Mouse (Mus musculus): ENCODE data around the gene Bbs4. TPM values are rescaled to one million over a fixed set of nuclear protein-coding genes. Genes with fewer than 3 reads are reported as not detected.
A peak's percentile ranks its signal among the peaks of the same experiment; 100 is the strongest.

Gene Bbs4
- polyA plus RNA-seq, 1 experiment from 2014 or later: 11.2 TPM

DNA sequence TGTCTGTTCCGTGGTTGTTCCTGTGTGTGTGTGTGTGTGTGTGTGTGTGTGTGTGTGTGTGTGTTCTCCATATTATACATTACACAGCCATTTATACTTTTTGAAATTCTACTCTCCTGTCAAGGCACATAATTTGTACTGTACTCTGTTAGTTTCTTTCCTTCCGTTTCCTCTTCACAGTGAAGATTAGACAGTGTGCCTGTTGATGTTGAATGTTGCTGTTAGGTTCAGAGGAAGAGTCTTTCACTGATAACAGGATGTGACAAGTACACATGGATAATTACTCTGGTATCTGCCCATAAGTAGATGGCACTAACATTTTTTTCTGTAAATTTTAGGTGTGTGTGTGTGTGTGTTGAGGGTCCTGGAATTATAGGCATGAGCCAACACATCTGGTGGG, 56.9 kb downstream of the Bbs4 start:
- DNase-seq (ENCODE audit: low read depth, low spot score): no peak
- ATAC-seq: no peak
- in situ Hi-C loops (cut with MboI; ENCODE audit: low pct_unique_long_range_greater_than_20kb): loop anchor here (25.0 kb wide), 1 partner anchor 759 kb away; no protein-coding TSS in a partner anchor
- no peaks in the 10 kb centered on the region for H3K27me3 ChIP-seq
- CTCF ChIA-PET: no interaction called here
- no peak for TF ChIP-seq CTCF (IDR thresholded peaks at IDR 0.05)
- POLR2A ChIA-PET: no interaction called here

DNA sequence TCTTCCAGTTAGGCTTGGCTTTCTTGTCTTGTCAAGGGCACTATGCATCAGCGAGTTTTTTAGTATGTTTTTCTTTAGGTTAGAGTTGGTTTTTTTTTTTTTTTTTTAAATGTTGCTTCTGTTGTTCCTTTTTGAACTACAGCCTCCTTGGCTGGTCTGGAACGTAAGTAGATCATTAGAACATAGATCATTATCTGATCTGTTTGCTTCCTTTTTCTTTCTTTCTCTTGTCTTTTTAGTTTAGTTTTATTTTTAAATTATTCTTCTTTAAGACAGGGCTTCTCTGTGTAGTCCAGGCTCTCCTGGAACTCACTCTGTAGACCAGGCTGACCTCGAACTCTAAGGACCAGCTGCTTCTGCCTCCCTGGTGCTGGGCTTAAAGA, 60.8 kb downstream of the Bbs4 start:
- in situ Hi-C loops (cut with MboI; ENCODE audit: low pct_unique_long_range_greater_than_20kb): loop anchor here (25.0 kb wide), 1 partner anchor 755 kb away; no protein-coding TSS in a partner anchor
- TF ChIP-seq CTCF (IDR thresholded peaks at IDR 0.05): no peak
- ChIA-PET CTCF (interaction anchor here (2.0 kb wide), 1 partner anchor 9 kb away, joined by 7 read pairs; no protein-coding TSS in a partner anchor), POLR2A (no interaction called here)
- no peaks in the 10 kb centered on the region for H3K27me3 ChIP-seq
- ATAC-seq (no peak), DNase-seq (ENCODE audit: low read depth, low spot score) (no peak)

DNA sequence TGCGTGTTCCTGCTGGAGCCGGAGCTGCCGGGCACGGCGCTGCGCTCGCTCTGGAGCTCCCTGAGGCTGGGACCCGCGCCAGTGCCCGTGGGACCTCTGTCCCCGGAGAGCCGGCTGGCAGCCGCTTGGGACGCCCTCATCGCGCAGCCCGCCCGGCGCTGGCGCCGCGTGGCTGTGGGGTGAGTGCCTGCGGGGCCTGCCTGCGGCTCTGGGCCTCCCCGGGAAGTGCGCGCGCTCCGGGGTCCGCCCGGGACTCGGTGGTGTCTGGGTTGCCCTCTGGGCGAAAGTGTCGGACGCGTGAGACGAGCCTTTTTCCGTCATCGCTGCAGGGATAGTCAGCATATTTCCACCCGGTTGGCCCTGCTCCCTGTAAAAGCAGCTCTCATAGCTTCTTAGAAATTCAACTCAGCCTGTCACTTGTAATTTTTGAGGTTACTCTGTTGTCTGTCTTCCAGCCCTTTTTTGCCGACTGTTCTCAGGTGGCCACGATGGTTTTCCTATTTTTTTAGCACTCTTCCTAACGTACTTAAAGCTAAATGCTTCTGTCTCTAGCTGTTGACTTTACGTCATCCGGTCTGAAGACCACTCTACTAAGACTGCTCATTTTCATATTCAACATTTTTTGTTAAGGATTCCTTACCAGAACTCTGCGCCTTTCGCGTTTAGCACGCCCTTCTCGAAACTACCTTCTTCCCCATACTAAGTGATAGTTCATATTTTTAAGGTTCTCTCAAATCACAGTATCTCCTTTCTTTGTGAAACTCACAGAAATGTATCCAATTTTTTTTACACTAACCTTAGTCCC, 61.4 kb downstream of the Bbs4 start:
- no peak for TF ChIP-seq CTCF (IDR thresholded peaks at IDR 0.05)
- in situ Hi-C loops (cut with MboI; ENCODE audit: low pct_unique_long_range_greater_than_20kb): loop anchor here (25.0 kb wide), 1 partner anchor 755 kb away; no protein-coding TSS in a partner anchor
- ChIA-PET POLR2A (interaction anchor here (0.7 to 1.4 kb wide), 2 partner anchors 62 to 248 kb away, joined by 3 to 4 read pairs; partner anchors contain the start of genes Bbs4, Hexa and Tmem202), CTCF (interaction anchor here (0.7 to 2.0 kb wide), 2 partner anchors 9 to 128 kb away, joined by 3 to 7 read pairs; no protein-coding TSS in a partner anchor)
- peak; percentile 42 for ATAC-seq
- no peaks in the 10 kb centered on the region for H3K27me3 ChIP-seq
- no peak for DNase-seq (ENCODE audit: low read depth, low spot score)

- in situ Hi-C loops (cut with MboI; ENCODE audit: low pct_unique_long_range_greater_than_20kb): loop anchor here (25.0 kb wide), 1 partner anchor 754 kb away; no protein-coding TSS in a partner anchor
- H3K27me3 ChIP-seq: no peaks in the 10 kb centered on the region
- POLR2A ChIA-PET: interaction anchor here (0.7 to 1.4 kb wide), 3 partner anchors 62 to 249 kb away, joined by 3 to 8 read pairs (median 4); partner anchors contain the start of genes Bbs4, Hexa and Tmem202
- peak; percentile 91 for DNase-seq (ENCODE audit: low read depth, low spot score)
- ATAC-seq: peak; percentile 85
- TF ChIP-seq CTCF (IDR thresholded peaks at IDR 0.05): peak; percentile 78
- CTCF ChIA-PET: interaction anchor here (0.7 to 2.0 kb wide), 2 partner anchors 10 to 129 kb away, joined by 3 to 7 read pairs; no protein-coding TSS in a partner anchor
Observed at GRCm38 (mm10) chr9:59290957-59291687, 62.2 kb downstream of the Bbs4 start, which contains the start of gene Adpgk. TSS of gene Adpgk (plus strand) at chr9:59291558.

DNA sequence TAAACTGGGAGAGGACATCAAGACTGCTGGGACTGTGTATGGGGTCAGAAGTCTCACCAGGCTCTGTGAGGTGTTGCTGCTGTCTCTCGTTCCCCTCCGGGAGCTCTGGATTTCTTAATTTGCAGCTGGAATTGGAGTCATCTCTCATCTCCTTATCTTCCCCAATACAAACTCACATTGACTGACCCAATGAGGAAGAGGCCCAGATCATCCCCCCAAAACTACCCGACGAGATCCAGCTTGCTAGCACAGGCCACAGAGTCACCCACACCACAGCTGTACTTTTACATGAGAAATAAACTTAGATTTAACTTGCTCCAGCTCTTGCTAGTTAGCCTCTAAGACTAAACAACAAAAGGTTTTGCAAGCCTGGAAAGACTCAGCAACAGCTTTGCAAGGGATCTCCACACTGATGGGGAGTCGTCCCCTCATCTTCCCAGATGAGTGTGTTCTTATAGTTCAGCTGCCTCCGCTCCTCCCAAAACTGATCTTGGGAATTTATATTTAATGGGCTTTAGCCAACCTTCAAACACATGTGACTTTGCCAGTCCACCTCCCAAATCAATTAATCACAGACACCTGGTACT, 63.7 kb downstream of the Bbs4 start:
- no peak for DNase-seq (ENCODE audit: low read depth, low spot score)
- CTCF ChIA-PET: interaction anchor here (0.7 to 1.5 kb wide), 2 partner anchors 8 to 276 kb away, joined by 3 to 4 read pairs; no protein-coding TSS in a partner anchor
- no peak for TF ChIP-seq CTCF (IDR thresholded peaks at IDR 0.05)

GRCm38 (mm10) chr9:59288685-59289410, 64.5 kb downstream of the Bbs4 start:
- no peak for ATAC-seq

More for the DNA sequence above, 63.7 kb downstream of the Bbs4 start:
- ATAC-seq: no peak
- in situ Hi-C loops (cut with MboI; ENCODE audit: low pct_unique_long_range_greater_than_20kb): loop anchor here (25.0 kb wide), 1 partner anchor 752 kb away; no protein-coding TSS in a partner anchor
- H3K27me3 ChIP-seq: no peaks in the 10 kb centered on the region
- POLR2A ChIA-PET: interaction anchor here (0.7 kb wide), 1 partner anchor 24 kb away, joined by 10 read pairs; no protein-coding TSS in a partner anchor

GRCm38 (mm10) chr9:59288058-59288457, 65.2 kb downstream of the Bbs4 start:
- ChIA-PET CTCF (no interaction called here), POLR2A (no interaction called here)
- in situ Hi-C loops (cut with MboI; ENCODE audit: low pct_unique_long_range_greater_than_20kb): loop anchor here (25.0 kb wide), 1 partner anchor 751 kb away; no protein-coding TSS in a partner anchor
- DNase-seq (ENCODE audit: low read depth, low spot score): no peak
- H3K27me3 ChIP-seq: no peaks in the 10 kb centered on the region
- no peak for ATAC-seq
- TF ChIP-seq CTCF (IDR thresholded peaks at IDR 0.05): no peak

More at GRCm38 (mm10) chr9:59288685-59289410, 64.5 kb downstream of the Bbs4 start:
- CTCF ChIA-PET: interaction anchor here (1.5 kb wide), 1 partner anchor 275 kb away, joined by 4 read pairs; no protein-coding TSS in a partner anchor
- TF ChIP-seq CTCF (IDR thresholded peaks at IDR 0.05): no peak
- POLR2A ChIA-PET: no interaction called here
- in situ Hi-C loops (cut with MboI; ENCODE audit: low pct_unique_long_range_greater_than_20kb): loop anchor here (25.0 kb wide), 1 partner anchor 752 kb away; no protein-coding TSS in a partner anchor
- H3K27me3 ChIP-seq: no peaks in the 10 kb centered on the region
- DNase-seq (ENCODE audit: low read depth, low spot score): no peak

DNA sequence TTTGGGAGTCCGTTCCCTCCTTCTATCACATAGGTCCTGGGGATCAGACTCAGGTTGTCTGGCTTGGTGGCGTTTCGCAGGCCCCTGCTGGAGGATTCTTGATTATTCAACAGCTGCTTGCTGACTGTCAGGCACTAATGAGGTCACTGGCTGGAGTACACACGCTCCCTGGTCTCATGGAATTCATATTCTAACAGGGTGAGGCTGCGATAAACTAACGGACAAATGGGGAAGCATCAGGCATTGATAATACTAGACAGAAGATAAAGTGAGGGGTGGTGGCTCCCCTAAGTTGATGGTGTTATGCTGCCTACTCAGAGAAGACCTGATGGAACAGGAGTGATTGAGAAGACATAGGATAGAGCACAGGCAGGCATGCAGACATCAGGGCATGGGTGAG, 67.7 kb downstream of the Bbs4 start:
- no peak for ATAC-seq
- CTCF ChIA-PET: interaction anchor here (1.9 kb wide), 1 partner anchor 19 kb away, joined by 4 read pairs; no protein-coding TSS in a partner anchor
- in situ Hi-C loops (cut with MboI; ENCODE audit: low pct_unique_long_range_greater_than_20kb): loop anchor here (25.0 kb wide), 1 partner anchor 748 kb away; no protein-coding TSS in a partner anchor
- no peaks in the 10 kb centered on the region for H3K27me3 ChIP-seq
- POLR2A ChIA-PET: no interaction called here
- TF ChIP-seq CTCF (IDR thresholded peaks at IDR 0.05): no peak
- no peak for DNase-seq (ENCODE audit: low read depth, low spot score)

DNA sequence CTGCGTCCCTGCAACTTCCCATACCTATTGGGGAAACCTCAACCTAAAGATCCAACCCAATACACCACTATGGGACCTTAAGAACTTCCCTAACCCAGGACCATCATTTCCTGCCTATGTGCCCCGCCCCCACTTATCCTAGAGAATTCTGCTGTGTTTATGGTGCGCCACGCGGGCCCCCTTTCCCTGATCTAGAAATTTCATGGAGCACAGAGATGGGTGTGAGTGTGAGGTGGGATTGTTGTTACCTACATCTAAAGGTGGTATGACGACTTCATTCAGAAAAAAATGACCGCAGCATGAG, 70.7 kb downstream of the Bbs4 start:
- TF ChIP-seq CTCF (IDR thresholded peaks at IDR 0.05): no peak
- ATAC-seq: no peak
- no peaks in the 10 kb centered on the region for H3K27me3 ChIP-seq
- ChIA-PET CTCF (interaction anchor here (1.5 kb wide), 1 partner anchor 12 kb away, joined by 3 read pairs; no protein-coding TSS in a partner anchor), POLR2A (no interaction called here)
- in situ Hi-C loops (cut with MboI; ENCODE audit: low pct_unique_long_range_greater_than_20kb): loop anchor here (5.0 to 25.0 kb wide), 2 partner anchors 270 to 745 kb away; no protein-coding TSS in a partner anchor
- DNase-seq (ENCODE audit: low read depth, low spot score): no peak

Measured in Patski (cell line).